Comparison of ENCODE assay signal across 14 mouse cellular contexts in the genomic region with DNA sequence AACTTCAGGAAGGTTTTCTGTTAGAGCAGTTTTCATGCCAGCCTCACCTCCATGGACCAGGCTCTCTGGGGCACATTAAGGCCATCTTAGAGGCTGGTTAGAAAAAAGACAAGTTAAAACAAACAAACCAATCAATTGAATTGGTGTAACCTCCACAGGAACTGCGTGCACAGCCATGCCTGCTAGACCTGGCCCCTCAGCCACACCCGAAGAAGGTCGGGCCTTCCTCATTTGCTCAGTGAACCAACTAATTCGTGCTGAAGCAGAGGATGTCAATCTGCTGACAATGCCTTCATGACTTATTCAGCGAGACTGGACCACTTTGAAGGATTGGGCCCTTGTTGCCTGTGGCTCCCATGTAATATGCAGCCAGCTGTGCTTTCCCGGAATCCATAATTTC. TPM values are rescaled to one million over a fixed set of nuclear protein-coding genes. Genes with fewer than 3 reads are reported as not detected.
A peak's percentile ranks its signal among the peaks of the same experiment; 100 is the strongest.
DNase-seq lines count a peak whose midpoint lies in the region; ATAC-seq and TF ChIP-seq lines count a peak whose summit lies in the region.
"Had no signal": no experiment of that assay in that cellular context is flagged by ENCODE, and none has a peak within 500 bp of the region (broad histone marks: within the 10 kb centered on the region; RNA-seq: fewer than 3 reads in every experiment).

No protein-coding gene starts in this region.

- H3K4me2 ChIP-seq in intestine, embryonic 16.5 days (ENCODE audit: low read depth, low read length) = no peak overlapping the region
- H3K4me2 ChIP-seq in intestine, postnatal 0 days (replicated peaks; ENCODE audit: low read depth) = no peak overlapping the region
- no peak overlapping the region for H3K4me2 ChIP-seq in embryonic facial prominence, embryonic 13.5 days
- no peak overlapping the region for H3K4me2 ChIP-seq in neural tube, embryonic 11.5 days (ENCODE audit: low read depth)
- H3K4me2 ChIP-seq: limb, embryonic 15.5 days had no signal

- WGBS in intestine, embryonic 16.5 days = 27% methylated on average over 6 of the region's 6 CpGs
- WGBS in intestine, postnatal 0 days = 27% methylated on average over 6 of the region's 6 CpGs
- 40% methylated on average over 6 of the region's 6 CpGs for WGBS in embryonic facial prominence, embryonic 13.5 days
- 25% methylated on average over 6 of the region's 6 CpGs for WGBS in neural tube, embryonic 11.5 days

- peaks cover 7% of the 10 kb centered on the region for H3K4me1 ChIP-seq in intestine, embryonic 16.5 days (ENCODE audit: control insufficient read depth, insufficient read depth, low read length)
- peaks cover 9% of the 10 kb centered on the region for H3K4me1 ChIP-seq in intestine, postnatal 0 days (replicated peaks; ENCODE audit: control insufficient read depth, insufficient read depth, low read length)
- H3K4me1 ChIP-seq in G1E (ENCODE audit: insufficient read depth, low read depth, low read length) = peaks cover 78% of the 10 kb centered on the region
- H3K4me1 ChIP-seq in embryonic facial prominence, embryonic 13.5 days = peaks cover 9% of the 10 kb centered on the region
- no peaks in the 10 kb centered on the region for H3K4me1 ChIP-seq in neural tube, embryonic 11.5 days (ENCODE audit: control insufficient read depth, insufficient read depth, low read length)
- H3K4me1 ChIP-seq: limb, embryonic 15.5 days had no signal

- H3K9ac ChIP-seq in intestine, embryonic 16.5 days (ENCODE audit: low read depth, low read length) = no peak overlapping the region
- no peak overlapping the region for H3K9ac ChIP-seq in intestine, postnatal 0 days (ENCODE audit: low read depth, low read length)
- H3K9ac ChIP-seq in embryonic facial prominence, embryonic 13.5 days = no peak overlapping the region
- no peak overlapping the region for H3K9ac ChIP-seq in neural tube, embryonic 11.5 days (ENCODE audit: low read length)
- H3K9ac ChIP-seq: limb, embryonic 15.5 days had no signal

- peak; percentile 69 for DNase-seq in G1E (ENCODE audit: low spot score)
- peak; percentile 42 for DNase-seq in neural tube, embryonic 11.5 days (ENCODE audit: low spot score)
- DNase-seq in cerebellum, postnatal 4 days (ENCODE audit: low spot score in 2 of 2) = no peak
- DNase-seq in cerebellum, postnatal 14 days = no peak
- DNase-seq: adrenal gland, postnatal 10 days; heart, adult 11 months; heart, postnatal 14 days; kidney, adult 11 months; thymus, postnatal 4 days had no signal

- H3K36me3 ChIP-seq in intestine, embryonic 16.5 days (ENCODE audit: control insufficient read depth, insufficient read depth, low read length) = no peaks in the 10 kb centered on the region
- no peaks in the 10 kb centered on the region for H3K36me3 ChIP-seq in intestine, postnatal 0 days (ENCODE audit: control insufficient read depth, insufficient read depth)
- peaks cover 12% of the 10 kb centered on the region for H3K36me3 ChIP-seq in G1E (replicated peaks)
- no peaks in the 10 kb centered on the region for H3K36me3 ChIP-seq in embryonic facial prominence, embryonic 13.5 days
- no peaks in the 10 kb centered on the region for H3K36me3 ChIP-seq in neural tube, embryonic 11.5 days (ENCODE audit: control insufficient read depth, insufficient read depth, low read length)
- H3K36me3 ChIP-seq: limb, embryonic 15.5 days had no signal

- H3K9me3 ChIP-seq in intestine, embryonic 16.5 days (ENCODE audit: control insufficient read depth, low read length) = no peaks in the 10 kb centered on the region
- no peaks in the 10 kb centered on the region for H3K9me3 ChIP-seq in intestine, postnatal 0 days (ENCODE audit: control insufficient read depth)
- no peaks in the 10 kb centered on the region for H3K9me3 ChIP-seq in G1E (replicated peaks)
- no peaks in the 10 kb centered on the region for H3K9me3 ChIP-seq in embryonic facial prominence, embryonic 13.5 days
- H3K9me3 ChIP-seq in neural tube, embryonic 11.5 days (ENCODE audit: control insufficient read depth, low read length) = no peaks in the 10 kb centered on the region
- H3K9me3 ChIP-seq: limb, embryonic 15.5 days had no signal

- ATAC-seq in intestine, embryonic 16.5 days = peak; percentile 32; the same call in 1 of the 2 replicates
- no peak for ATAC-seq in intestine, postnatal 0 days
- peak; percentile 45 for ATAC-seq in G1E (ENCODE audit: extremely low read depth, insufficient number of reproducible peaks, low FRiP score, poor library complexity, severe bottlenecking)
- no peak for ATAC-seq in embryonic facial prominence, embryonic 13.5 days (ENCODE audit: insufficient number of reproducible peaks, insufficient read depth, low FRiP score, low TSS enrichment, low read depth)
- ATAC-seq in neural tube, embryonic 11.5 days (ENCODE audit: insufficient read depth, low FRiP score, low TSS enrichment) = no peak

- H3K4me3 ChIP-seq in intestine, embryonic 16.5 days (ENCODE audit: low read length) = no peak overlapping the region
- no peak overlapping the region for H3K4me3 ChIP-seq in intestine, postnatal 0 days (ENCODE audit: low read depth, low read length)
- peak overlapping the region; percentile 27; the same call in 1 of the 2 replicates for H3K4me3 ChIP-seq in G1E (ENCODE audit: low read depth, low read length)
- no peak overlapping the region for H3K4me3 ChIP-seq in embryonic facial prominence, embryonic 13.5 days
- no peak overlapping the region for H3K4me3 ChIP-seq in neural tube, embryonic 11.5 days (ENCODE audit: low read depth, low read length)
- H3K4me3 ChIP-seq: left cerebral cortex, adult 2 months; limb, embryonic 15.5 days had no signal

- no peaks in the 10 kb centered on the region for H3K27me3 ChIP-seq in intestine, embryonic 16.5 days (replicated peaks; ENCODE audit: control insufficient read depth, insufficient read depth, low read length)
- H3K27me3 ChIP-seq in intestine, postnatal 0 days (replicated peaks; ENCODE audit: control insufficient read depth, insufficient read depth, low read length) = no peaks in the 10 kb centered on the region
- no peaks in the 10 kb centered on the region for H3K27me3 ChIP-seq in G1E (ENCODE audit: insufficient read depth, low read length)
- H3K27me3 ChIP-seq in embryonic facial prominence, embryonic 13.5 days = no peaks in the 10 kb centered on the region
- no peaks in the 10 kb centered on the region for H3K27me3 ChIP-seq in neural tube, embryonic 11.5 days (ENCODE audit: control insufficient read depth, insufficient read depth, low read length)
- H3K27me3 ChIP-seq: limb, embryonic 15.5 days had no signal

- no peak overlapping the region for H3K27ac ChIP-seq in intestine, embryonic 16.5 days (ENCODE audit: low read length)
- H3K27ac ChIP-seq in intestine, postnatal 0 days (ENCODE audit: low read depth, low read length) = no peak overlapping the region
- H3K27ac ChIP-seq in embryonic facial prominence, embryonic 13.5 days = 0 out of 2 replicates have a peak overlapping the region, but pooled peaks have one; percentile 2
- no peak overlapping the region for H3K27ac ChIP-seq in neural tube, embryonic 11.5 days (ENCODE audit: low read depth, low read length)
- H3K27ac ChIP-seq: left cerebral cortex, adult 2 months; limb, embryonic 15.5 days had no signal

- TF ChIP-seq CTCF in intestine, postnatal 0 days (IDR thresholded peaks at IDR 0.05; ENCODE audit: low read depth) = no peak
- TF ChIP-seq CTCF in G1E (IDR thresholded peaks at IDR 0.05; ENCODE audit: low read depth, low read length) = no peak

RNA-seq across cellular contexts. Expression of gene Dapk2, which starts 28.4 kb away (rescaled TPM):
- polyA plus RNA-seq in intestine, embryonic 16.5 days (2015; fragmentation: Nextera tagmentation; extraction: Ambion mirVana) = 6.8 and 8.0 TPM in 2 replicates
- 14.7 and 16.9 TPM in 2 replicates for polyA plus RNA-seq in intestine, postnatal 0 days (2015; fragmentation: Nextera tagmentation; extraction: Ambion mirVana)
- 7.5 and 9.7 TPM in 2 replicates for total RNA-seq in G1E (2014; fragmentation: Nextera tagmentation)
- total RNA-seq in G1E (2017) = 24.4 TPM in 2 replicates
- polyA plus RNA-seq in G1E (2012) = 9.8 and 10.3 TPM in 2 replicates
- polyA plus RNA-seq in embryonic facial prominence, embryonic 13.5 days (2015; fragmentation: Nextera tagmentation; extraction: Ambion mirVana) = 5.3 and 6.7 TPM in 2 replicates
- 3.1 and 3.4 TPM in 2 replicates for polyA plus RNA-seq in neural tube, embryonic 11.5 days (2014; fragmentation: Nextera tagmentation; extraction: Ambion mirVana)

Comparison
In these comparisons a context has a peak if more than half of its experiments do, and no peak if none do; other contexts are left out.
1. ATAC-seq: peak in intestine, embryonic 16.5 days (single experiment) and G1E (single experiment); none in intestine, postnatal 0 days (single experiment), embryonic facial prominence, embryonic 13.5 days (single experiment) and neural tube, embryonic 11.5 days (single experiment).
2. DNase-seq: peak in G1E (single experiment) and neural tube, embryonic 11.5 days (single experiment); none in cerebellum, postnatal 4 days (0 of 2) and cerebellum, postnatal 14 days (0 of 2).